Mouse (Mus musculus) neural tube, embryonic 14.5 days (tissue): ENCODE data around the gene Rab31. TPM values are rescaled to one million over a fixed set of nuclear protein-coding genes. Genes with fewer than 3 reads are reported as not detected.

ENCODE experiments used
- ATAC-seq: fragments of 200-750 bp; cut with Nextera tagmentation; 2 replicates; pipeline ENCODE4 v1.8.0; 2017; ENCODE audit warnings: low read depth, mild to moderate bottlenecking, moderate TSS enrichment, moderate library complexity
- H3K27ac ChIP-seq: fragments of 300-500 bp; sonication (generic); 2 replicates; pipeline ENCODE4 v1.5.1; 2014; ENCODE audit warnings: low read depth, mild to moderate bottlenecking, control low read depth, low read length, moderate library complexity, mixed read lengths
- H3K27me3 ChIP-seq: fragments of 300-500 bp; sonication (generic); 2 replicates; pipeline ENCODE4 v1.6.1; 2014; ENCODE audit warnings: low read length; ENCODE audit not compliant: control insufficient read depth, insufficient read depth
- H3K36me3 ChIP-seq: fragments of 300-500 bp; sonication (generic); 2 replicates; pipeline ENCODE4 v1.6.1; 2014; ENCODE audit warnings: low read length, mixed read lengths; ENCODE audit not compliant: control insufficient read depth, insufficient read depth
- H3K4me1 ChIP-seq: fragments of 300-500 bp; sonication (generic); 2 replicates; pipeline ENCODE4 v1.6.1; 2014; ENCODE audit warnings: low read length; ENCODE audit not compliant: control insufficient read depth, insufficient read depth
- H3K4me2 ChIP-seq: fragments of 300-500 bp; sonication (generic); 2 replicates; pipeline ENCODE4 v1.6.1; 2014; ENCODE audit warnings: mild to moderate bottlenecking, low read depth, low read length, control low read depth
- H3K4me3 ChIP-seq: fragments of 300-500 bp; sonication (generic); 2 replicates; pipeline ENCODE4 v1.5.1; 2014; ENCODE audit warnings: low read depth, low read length, control low read depth, mixed read lengths
- H3K9ac ChIP-seq: fragments of 300-500 bp; sonication (generic); replicated peaks from 2 replicates; pipeline ENCODE4 v1.6.1; 2014; ENCODE audit warnings: low read depth, mild to moderate bottlenecking, control low read depth, low read length, mixed read lengths
- H3K9me3 ChIP-seq: fragments of 300-500 bp; sonication (generic); 2 replicates; pipeline ENCODE4 v1.6.1; 2016; ENCODE audit warnings: low read length; ENCODE audit not compliant: control insufficient read depth
- WGBS: fragments of 180-500 bp; shearing (Covaris S2); extraction: QIAGEN DNeasy Blood & Tissue Kit; methylation state at CpG from one replicate; pipeline ENCODE4 v1.1.7; 2014; 5-methylcytosine and 5-hydroxymethylcytosine counted together
- polyA plus RNA-seq: library from polyadenylated mRNA; unstranded; fragments of >200 nt; fragmentation: Nextera tagmentation; extraction: Ambion mirVana; gene quantifications from 2 replicates; pipeline ENCODE4 v1.2.1, GENCODE M21; 2014

Gene Rab31
- 70.8 and 81.4 TPM in 2 replicates for polyA plus RNA-seq

GRCm38 (mm10) chr17:65771951-65772934 is at the start of gene Rab31:
Gene Rab31, minus strand, starts transcription at chr17:65772752.
- H3K9ac ChIP-seq: peak within 1 kb of the TSS; percentile 80
- H3K27me3 ChIP-seq: no peaks in the 10 kb centered on the region
- peaks cover 40% of the 10 kb centered on the region for H3K4me1 ChIP-seq
- H3K27ac ChIP-seq: peak within 1 kb of the TSS; percentile 63
- peak; percentile 76 for ATAC-seq
- peak within 1 kb of the TSS; percentile 84 for H3K4me3 ChIP-seq
- no peaks in the 10 kb centered on the region for H3K36me3 ChIP-seq
- H3K4me2 ChIP-seq: peak within 1 kb of the TSS; percentile 79
- H3K9me3 ChIP-seq: no peaks in the 10 kb centered on the region
- under 1% methylated on average over 73 of the region's 75 CpGs for WGBS

DNA sequence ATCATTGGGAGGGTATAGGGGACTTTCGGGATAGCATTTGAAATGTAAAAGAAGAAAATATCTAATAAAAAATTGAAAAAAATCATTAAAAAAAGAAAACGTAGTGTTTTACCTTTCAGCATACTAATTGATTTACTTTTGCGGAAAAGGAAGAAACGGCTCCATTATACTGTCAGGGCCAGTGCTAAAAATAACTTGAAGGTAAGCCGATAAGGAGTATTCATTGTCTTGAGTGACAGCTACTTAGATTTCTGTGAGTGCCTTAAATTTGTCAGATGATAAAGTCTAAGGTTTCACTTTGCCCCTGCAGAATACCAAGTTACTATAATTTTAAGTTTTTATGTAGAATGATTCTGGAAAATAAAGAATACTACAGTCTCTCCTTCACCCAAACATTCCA is 47.6 kb upstream of the Rab31 start:
- no peak for ATAC-seq
- 89% methylated on average over 5 of the region's 5 CpGs for WGBS
- no peaks in the 10 kb centered on the region for H3K4me1 ChIP-seq
- no peak overlapping the region for H3K9ac ChIP-seq
- H3K27ac ChIP-seq: no peak overlapping the region
- no peak overlapping the region for H3K4me3 ChIP-seq
- H3K27me3 ChIP-seq: no peaks in the 10 kb centered on the region
- no peaks in the 10 kb centered on the region for H3K9me3 ChIP-seq
- H3K4me2 ChIP-seq: no peak overlapping the region
- peaks cover 39% of the 10 kb centered on the region for H3K36me3 ChIP-seq

DNA sequence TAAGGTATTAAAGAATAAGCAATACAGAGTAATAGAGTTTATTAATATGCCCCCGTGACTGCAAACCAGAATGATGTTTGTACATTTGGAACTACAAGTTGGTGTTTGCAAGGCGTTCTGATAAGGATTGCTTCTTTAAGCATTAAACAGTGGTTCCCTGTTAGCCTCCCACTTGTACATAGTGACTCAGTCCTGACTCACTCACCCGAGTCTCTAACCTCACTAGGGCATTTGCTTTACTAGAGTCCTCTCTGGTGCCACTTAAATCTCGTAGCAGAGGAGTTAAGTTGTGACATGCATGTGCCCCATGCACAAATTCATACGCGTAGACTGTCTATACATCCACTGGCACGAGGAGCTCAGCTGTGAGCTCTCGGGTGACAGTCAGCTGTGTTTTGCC is 41.2 kb upstream of the Rab31 start:
- Histone ChIP-seq H3K27me3 (no peaks in the 10 kb centered on the region), H3K9me3 (no peaks in the 10 kb centered on the region), H3K4me3 (no peak overlapping the region), H3K9ac (no peak overlapping the region), H3K4me2 (no peak overlapping the region), H3K27ac (no peak overlapping the region), H3K36me3 (peaks cover 54% of the 10 kb centered on the region), H3K4me1 (no peaks in the 10 kb centered on the region)
- WGBS: 95% methylated on average over 8 of the region's 8 CpGs
- ATAC-seq: no peak

DNA sequence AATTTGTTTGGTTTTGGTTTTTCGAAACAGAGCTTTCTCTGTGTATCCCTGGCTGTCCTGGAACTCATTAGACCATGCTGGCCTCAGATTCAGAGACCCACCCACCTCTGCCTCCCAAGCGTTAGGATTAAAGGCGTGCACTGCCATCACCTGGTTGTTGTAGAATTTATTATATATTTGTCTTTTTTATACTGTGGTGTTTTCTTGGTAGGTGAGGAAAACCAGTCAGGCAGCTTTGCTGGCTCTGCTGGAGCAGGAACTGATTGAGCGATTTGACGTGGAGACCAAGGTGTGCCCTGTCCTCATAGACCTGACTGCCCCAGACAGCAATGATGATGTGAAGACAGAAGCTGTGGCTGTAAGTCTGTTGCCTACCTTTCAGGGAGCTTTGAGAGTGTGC is 38.5 kb upstream of the Rab31 start:
- H3K4me1 ChIP-seq: no peaks in the 10 kb centered on the region
- H3K9ac ChIP-seq: no peak overlapping the region
- peaks cover 36% of the 10 kb centered on the region for H3K36me3 ChIP-seq
- H3K4me3 ChIP-seq: no peak overlapping the region
- H3K27ac ChIP-seq: no peak overlapping the region
- no peaks in the 10 kb centered on the region for H3K9me3 ChIP-seq
- ATAC-seq: no peak
- H3K4me2 ChIP-seq: no peak overlapping the region
- WGBS: 91% methylated on average over 5 of the region's 5 CpGs
- no peaks in the 10 kb centered on the region for H3K27me3 ChIP-seq

DNA sequence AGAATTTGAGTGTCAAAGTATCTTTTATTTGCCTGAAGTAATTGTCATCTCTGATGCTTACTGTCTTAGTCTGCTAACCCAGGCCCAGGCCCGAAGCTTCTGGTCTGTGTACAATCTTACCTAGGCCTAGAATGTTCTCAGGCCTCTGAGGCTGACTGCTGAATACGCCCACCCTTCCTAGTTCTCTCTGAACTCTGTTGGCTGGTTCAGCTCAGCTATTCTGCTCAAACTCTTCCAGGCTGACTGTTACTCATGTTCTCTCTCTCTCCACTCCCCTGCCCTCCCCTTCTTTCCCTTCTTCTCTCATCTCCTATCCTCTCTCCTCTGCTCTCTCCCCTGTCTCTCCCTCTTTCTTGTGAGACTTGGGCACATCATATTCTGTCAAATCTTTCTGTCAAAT is 33.9 kb upstream of the Rab31 start:
- no peaks in the 10 kb centered on the region for H3K9me3 ChIP-seq
- H3K9ac ChIP-seq: no peak overlapping the region
- no peak overlapping the region for H3K4me3 ChIP-seq
- no peaks in the 10 kb centered on the region for H3K27me3 ChIP-seq
- H3K27ac ChIP-seq: no peak overlapping the region
- no peak for ATAC-seq
- no peak overlapping the region for H3K4me2 ChIP-seq
- H3K36me3 ChIP-seq: peaks cover 5% of the 10 kb centered on the region; the same call in 1 of the 2 replicates
- H3K4me1 ChIP-seq: no peaks in the 10 kb centered on the region
- 92% methylated on average over 2 of the region's 2 CpGs for whole genome bisulfite sequencing

DNA sequence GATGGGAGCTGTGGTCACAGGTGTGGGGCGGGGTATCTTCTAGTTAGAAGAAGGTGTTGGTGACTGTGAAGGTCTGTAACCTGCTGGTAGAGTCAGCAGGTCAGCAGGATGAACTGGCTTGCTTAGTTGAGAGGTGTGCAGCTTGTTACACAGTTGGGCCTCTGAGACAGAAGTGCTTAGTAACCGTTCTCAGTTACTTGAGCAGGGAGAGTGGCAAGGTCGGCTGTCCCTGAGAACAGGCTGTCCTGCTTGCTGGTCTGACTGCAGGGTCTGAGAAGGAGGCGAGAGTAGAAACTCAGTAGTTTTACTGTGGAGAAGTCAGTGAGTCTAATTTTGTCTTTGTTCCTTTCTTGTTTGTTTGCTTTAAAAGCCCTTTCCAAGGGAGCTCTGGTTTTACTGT is 33.4 kb upstream of the Rab31 start:
- no peak overlapping the region for H3K27ac ChIP-seq
- peaks cover under 1% of the 10 kb centered on the region; the same call in 1 of the 2 replicates for H3K36me3 ChIP-seq
- no peaks in the 10 kb centered on the region for H3K4me1 ChIP-seq
- no peaks in the 10 kb centered on the region for H3K27me3 ChIP-seq
- H3K4me2 ChIP-seq: no peak overlapping the region
- WGBS: 82% methylated on average over 4 of the region's 4 CpGs
- H3K9ac ChIP-seq: no peak overlapping the region
- H3K9me3 ChIP-seq: no peaks in the 10 kb centered on the region
- H3K4me3 ChIP-seq: no peak overlapping the region
- no peak for ATAC-seq

DNA sequence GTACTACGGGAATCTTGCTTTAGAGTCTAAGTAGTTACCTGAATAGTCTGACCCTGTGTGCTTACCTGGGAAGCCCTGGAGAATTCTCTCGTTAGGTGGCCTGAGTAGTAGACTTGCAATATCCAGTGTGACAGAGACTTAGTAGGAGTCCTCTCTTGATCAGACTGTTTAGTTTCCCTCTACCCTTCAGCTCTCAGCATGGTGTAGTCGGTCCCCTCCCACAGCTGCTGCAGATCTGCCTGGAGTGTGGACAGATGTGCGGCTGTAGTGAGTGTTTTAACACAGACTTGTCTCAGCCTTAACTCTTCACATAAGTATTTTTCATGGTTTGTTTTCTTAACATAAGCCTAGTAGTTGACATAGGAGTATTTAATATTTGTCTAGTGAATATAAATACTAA is 29.5 kb upstream of the Rab31 start:
- Histone ChIP-seq H3K36me3 (no peaks in the 10 kb centered on the region; the same call in 1 of the 2 replicates), H3K4me2 (no peak overlapping the region), H3K27ac (no peak overlapping the region), H3K9me3 (no peaks in the 10 kb centered on the region), H3K4me1 (no peaks in the 10 kb centered on the region), H3K4me3 (no peak overlapping the region), H3K9ac (no peak overlapping the region), H3K27me3 (no peaks in the 10 kb centered on the region)
- 81% methylated on average over 4 of the region's 4 CpGs for WGBS
- ATAC-seq: no peak

GRCm38 (mm10) chr17:65800451-65800850 is 27.9 kb upstream of the Rab31 start:
- WGBS: 87% methylated on average over 6 of the region's 6 CpGs
- no peaks in the 10 kb centered on the region for H3K4me1 ChIP-seq
- no peaks in the 10 kb centered on the region; the same call in 1 of the 2 replicates for H3K36me3 ChIP-seq
- H3K27ac ChIP-seq: no peak overlapping the region
- no peak overlapping the region for H3K4me2 ChIP-seq
- ATAC-seq: no peak
- no peaks in the 10 kb centered on the region for H3K9me3 ChIP-seq
- no peak overlapping the region for H3K9ac ChIP-seq
- no peak overlapping the region for H3K4me3 ChIP-seq
- H3K27me3 ChIP-seq: no peaks in the 10 kb centered on the region

GRCm38 (mm10) chr17:65799353-65799752 is 26.8 kb upstream of the Rab31 start:
- ATAC-seq: no peak
- Histone ChIP-seq H3K36me3 (no peaks in the 10 kb centered on the region), H3K4me3 (no peak overlapping the region), H3K27me3 (no peaks in the 10 kb centered on the region), H3K4me2 (no peak overlapping the region), H3K27ac (no peak overlapping the region), H3K9ac (no peak overlapping the region), H3K4me1 (no peaks in the 10 kb centered on the region), H3K9me3 (no peaks in the 10 kb centered on the region)
- whole genome bisulfite sequencing: 100% methylated on average over 1 of the region's 1 CpGs
